Mouse (Mus musculus) left cerebral cortex, adult 18-20 months (tissue): ENCODE data around the gene Bub1. TPM values are rescaled to one million over a fixed set of nuclear protein-coding genes. Genes with fewer than 3 reads are reported as not detected.

Experiments
- DNase-seq, 2 experiments: peaks; one replicate each; pipeline ENCODE4 v3.0.0; 2021 to 2022; ENCODE audit warnings: low spot score in 2 of 2, mixed read lengths in 1 of 2
- long read RNA-seq, 2 experiments: library from polyadenylated mRNA; stranded (forward); transcript quantifications; one replicate each; pipeline ENCODE4 v2.0.0; 2021
- total RNA-seq, 2 experiments: library from RNA; stranded (reverse); gene quantifications; 2 replicates each; pipeline ENCODE4 v1.2.3; 2021

Gene Bub1
- not detected for total RNA-seq
- long read RNA-seq, experiment 1: 0 reads
- long read RNA-seq, experiment 2: 0 reads

DNA sequence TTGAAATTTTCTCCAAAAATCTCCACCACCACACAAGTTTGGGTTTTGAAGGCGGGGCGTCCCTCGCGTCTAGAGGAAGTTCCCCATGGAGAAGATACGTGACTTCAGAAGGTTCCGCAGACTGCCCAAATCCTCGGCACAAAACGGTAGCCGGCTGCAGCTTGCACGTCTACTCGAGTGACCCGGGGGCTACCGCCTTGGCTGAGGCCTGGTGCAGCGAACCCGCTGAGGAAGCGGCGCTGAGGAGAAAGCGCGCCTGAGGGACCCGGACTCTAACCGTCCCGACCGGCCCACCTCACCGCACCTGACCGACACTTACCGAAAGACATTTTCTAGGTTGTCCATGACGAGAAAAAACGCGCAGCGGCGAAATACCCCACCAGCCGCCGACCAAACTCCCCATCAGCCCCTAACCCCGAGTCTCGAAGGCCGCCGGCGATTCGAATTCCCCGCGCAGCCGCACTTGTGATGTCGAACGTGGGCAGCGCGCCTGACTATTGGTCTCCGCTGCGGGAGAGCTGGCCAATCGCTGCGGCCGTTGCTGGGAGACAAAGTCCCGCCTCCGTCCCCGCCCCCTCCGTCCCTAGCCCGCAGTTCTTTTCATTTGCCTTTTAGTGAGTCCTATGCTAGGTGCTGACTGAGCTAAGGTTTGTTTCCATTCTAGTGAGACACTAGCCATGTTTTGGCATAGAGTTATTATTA lies at the start of gene Bub1:
Bub1 (minus strand) TSS at position 465 of the 702 bp plus-strand sequence.
- peak; percentile 92 to 93 for DNase-seq

DNA sequence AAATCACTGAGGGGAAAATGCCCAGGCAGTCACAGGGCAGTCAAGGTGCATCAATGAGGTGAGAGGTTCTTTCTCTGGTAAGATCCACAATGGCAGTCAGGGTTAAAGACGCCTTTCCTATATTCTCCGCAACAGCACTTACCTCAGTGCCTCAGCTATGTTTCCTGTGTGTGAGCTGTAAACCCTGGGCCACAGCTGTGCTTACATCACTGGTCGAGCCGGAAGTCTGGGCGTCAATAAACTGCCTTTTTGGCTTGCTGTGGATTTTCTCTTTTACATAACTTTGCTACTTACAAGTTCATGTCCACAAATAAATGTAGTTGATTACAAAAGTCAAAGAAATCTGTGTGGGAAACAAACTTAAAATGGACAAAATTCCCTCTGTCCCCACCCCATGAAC lies 49.4 kb upstream of the Bub1 start:
- DNase-seq: no peak

GRCm38 (mm10) chr2:127864381-127864780 lies 32.7 kb upstream of the Bub1 start:
- DNase-seq: no peak

GRCm38 (mm10) chr2:127854332-127854991 lies 22.8 kb upstream of the Bub1 start:
- DNase-seq: peak in 1 of 2 experiments; percentile 5

- no peak for DNase-seq
These were observed 18.7 kb upstream of the Bub1 start for GRCm38 (mm10) chr2:127850371-127850770.

DNA sequence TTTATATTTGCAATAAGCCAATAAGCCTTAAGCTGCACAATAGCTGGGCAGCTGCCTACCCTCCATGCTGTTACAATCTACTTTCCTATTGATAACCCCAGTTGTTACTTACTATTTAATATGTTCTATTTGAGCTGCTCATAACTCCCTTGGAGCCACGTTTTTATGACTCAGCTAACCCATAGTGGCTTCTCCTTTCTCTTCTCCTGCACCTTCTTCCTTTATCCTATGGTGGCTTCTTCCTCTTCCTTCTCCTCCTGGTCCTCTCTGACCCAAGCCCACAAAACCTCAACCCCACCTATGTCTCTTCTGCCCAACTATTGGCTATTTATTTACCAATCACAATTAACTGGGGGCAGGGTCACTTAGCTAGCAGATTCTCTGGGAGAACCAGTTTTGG lies 14.9 kb upstream of the Bub1 start:
- DNase-seq: no peak

- no peak for DNase-seq
These were observed 14.3 kb upstream of the Bub1 start for GRCm38 (mm10) chr2:127846008-127846407.

- DNase-seq: no peak
These were observed 13.8 kb upstream of the Bub1 start for GRCm38 (mm10) chr2:127845346-127845982.

GRCm38 (mm10) chr2:127842421-127842820 lies 10.8 kb upstream of the Bub1 start:
- DNase-seq: no peak

DNA sequence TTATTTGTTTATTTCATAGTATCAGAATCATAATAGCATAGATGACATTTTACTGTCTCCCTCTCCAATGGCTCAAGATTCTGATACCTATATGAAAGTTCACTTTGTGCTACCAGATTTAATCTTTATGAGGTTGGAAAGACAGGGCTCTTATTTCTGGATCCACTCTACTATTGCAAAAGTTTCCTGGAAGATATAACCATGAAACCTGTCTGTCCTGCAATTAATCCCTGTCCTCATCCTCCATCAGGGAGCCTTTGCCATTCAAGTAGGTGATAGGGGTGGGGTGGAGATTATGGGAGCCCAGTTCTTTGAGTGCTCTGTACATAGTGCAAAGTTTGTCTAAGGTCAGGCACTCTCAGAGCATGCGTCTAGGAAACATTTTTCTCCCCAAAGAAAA lies 9.7 kb upstream of the Bub1 start:
- no peak for DNase-seq

GRCm38 (mm10) chr2:127839425-127839824 lies 7.8 kb upstream of the Bub1 start:
- no peak for DNase-seq

- DNase-seq: no peak
These were observed 6.9 kb upstream of the Bub1 start, which contains the start of gene Acoxl for GRCm38 (mm10) chr2:127838576-127838975. TSS of gene Acoxl (plus strand) at chr2:127838876.

GRCm38 (mm10) chr2:127832833-127833190 lies 1.1 kb upstream of the Bub1 start:
- DNase-seq: no peak

DNA sequence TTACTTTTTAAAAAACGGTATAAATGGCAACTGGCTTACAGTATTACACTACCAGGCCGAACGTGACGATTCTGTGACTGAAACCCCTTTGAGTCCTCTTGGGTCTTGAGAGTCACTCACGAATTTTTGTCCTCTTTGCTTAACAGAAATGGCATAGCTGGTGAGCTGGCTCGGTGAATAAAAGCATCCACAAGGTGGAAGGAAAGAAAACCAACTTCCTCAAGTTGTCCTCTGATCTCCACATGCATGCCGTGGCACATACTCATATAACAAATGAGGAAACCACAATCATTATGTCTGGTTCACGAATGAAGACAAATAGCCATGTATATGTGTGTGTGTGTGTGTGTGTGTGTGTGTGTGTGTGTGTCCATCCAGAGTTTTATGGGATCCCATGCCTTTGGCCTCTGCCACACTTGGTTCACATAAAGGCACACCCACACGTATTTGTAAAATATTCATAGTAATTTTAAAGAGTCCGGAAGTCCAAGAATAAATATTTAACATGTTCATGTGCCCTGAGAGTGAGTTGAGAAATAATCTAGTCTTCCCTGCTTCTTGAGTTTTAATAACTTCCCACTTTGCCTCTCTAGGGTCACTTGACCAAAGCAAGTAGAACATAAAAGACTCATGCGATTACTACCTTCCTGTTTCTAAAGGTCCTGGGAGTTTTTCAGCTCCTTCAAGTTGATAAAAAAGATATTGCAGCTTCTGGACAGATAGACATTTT lies 603 bp upstream of the Bub1 start:
- no peak for DNase-seq

DNA sequence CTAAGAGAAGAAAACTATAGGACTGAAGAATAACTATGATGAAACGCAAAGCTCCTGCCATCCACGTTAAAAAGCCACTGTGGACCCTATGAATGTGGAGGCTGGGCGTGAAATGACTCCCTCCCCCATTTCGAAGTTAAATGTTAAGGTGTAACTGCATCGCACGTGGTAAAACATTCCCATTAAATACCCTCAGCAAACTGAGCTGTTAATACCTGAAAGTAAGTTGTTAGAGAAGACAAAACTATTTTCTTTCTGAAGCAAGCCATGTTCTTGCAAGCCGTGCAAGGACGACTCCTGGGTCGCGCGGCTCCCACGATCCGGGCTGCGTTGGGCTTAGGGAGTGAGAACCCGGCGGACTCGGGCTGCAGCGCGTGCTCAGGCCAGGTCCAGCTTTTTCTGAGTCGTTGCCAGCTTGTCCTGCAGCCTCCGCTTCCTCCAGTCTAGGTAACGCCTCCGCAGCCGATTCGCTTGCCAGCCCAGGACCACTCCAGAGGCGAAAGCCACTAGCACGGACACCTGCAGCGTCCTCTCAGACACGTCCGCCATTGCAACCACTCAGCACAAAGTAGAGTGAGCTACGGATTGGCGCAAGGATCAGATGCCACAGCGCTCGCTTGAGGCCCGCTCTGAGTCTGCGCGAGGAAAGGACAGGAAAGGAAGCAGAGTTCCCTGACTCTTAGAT lies 39.6 kb downstream of the Bub1 start, which contains the start of gene Mtln:
Mtln (minus strand) TSS at position 570 of the 685 bp plus-strand sequence.
- DNase-seq: peak; percentile 92 to 93

GRCm38 (mm10) chr2:127789651-127790270 lies 41.9 kb downstream of the Bub1 start:
- no peak for DNase-seq

GRCm38 (mm10) chr2:127789138-127789537 lies 42.5 kb downstream of the Bub1 start:
- peak in 1 of 2 experiments; percentile 10 for DNase-seq

GRCm38 (mm10) chr2:127788440-127789116 lies 43.1 kb downstream of the Bub1 start, which contains the start of gene Nphp1:
TSS of gene Nphp1 (minus strand) at chr2:127788897.
- peak; percentile 89 to 90 for DNase-seq

DNA sequence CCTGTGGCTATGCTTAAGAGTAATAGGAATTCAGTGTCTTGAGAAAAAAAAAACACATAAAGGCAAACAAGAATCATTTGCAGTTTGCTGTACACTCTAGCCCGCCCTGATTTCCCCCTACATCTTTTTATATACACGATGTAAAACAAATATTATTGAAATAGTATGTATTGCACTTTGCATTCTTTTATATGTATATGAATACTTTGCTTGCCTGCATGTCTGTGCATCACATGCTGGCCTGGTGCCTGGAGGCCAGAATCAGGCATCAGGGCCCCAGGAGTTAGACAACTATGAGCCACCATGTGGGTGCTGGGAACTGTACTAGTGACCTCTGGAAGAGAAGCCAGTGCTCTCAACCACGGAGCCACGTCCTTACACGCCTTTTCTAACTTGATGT lies 44.4 kb downstream of the Bub1 start:
- DNase-seq: no peak

- no peak for DNase-seq
These were observed 53.2 kb downstream of the Bub1 start for GRCm38 (mm10) chr2:127778451-127778850.
